23 mouse cellular contexts compared by ENCODE assay signal in genomic region chr17:85610393-85611115, GRCm38 (mm10). TPM values are rescaled to one million over a fixed set of nuclear protein-coding genes. Genes with fewer than 3 reads are reported as not detected.
DNase-seq lines count a peak whose midpoint lies in the region; ATAC-seq lines count a peak whose summit lies in the region.
"Had no signal": no experiment of that assay in that cellular context is flagged by ENCODE, and none has a peak within 500 bp of the region (broad histone marks: within the 10 kb centered on the region; RNA-seq: fewer than 3 reads in every experiment).

No protein-coding gene starts in this region.

- no peaks in the 10 kb centered on the region for H3K9me3 ChIP-seq in forebrain, embryonic 10.5 days
- H3K9me3 ChIP-seq in forebrain, embryonic 15.5 days = no peaks in the 10 kb centered on the region
- H3K9me3 ChIP-seq in midbrain, embryonic 11.5 days (ENCODE audit: control insufficient read depth, low read length) = no peaks in the 10 kb centered on the region
- no peaks in the 10 kb centered on the region for H3K9me3 ChIP-seq in midbrain, embryonic 10.5 days (replicated peaks)
- H3K9me3 ChIP-seq in forebrain, embryonic 14.5 days (replicated peaks; ENCODE audit: control insufficient read depth, low read length) = no peaks in the 10 kb centered on the region
- H3K9me3 ChIP-seq: embryonic facial prominence, embryonic 12.5 days; hindbrain, embryonic 13.5 days; kidney, embryonic 15.5 days; limb, embryonic 13.5 days; liver, embryonic 13.5 days; lung, embryonic 15.5 days had no signal

- 20% methylated on average over 11 of the region's 11 CpGs for WGBS in forebrain, embryonic 10.5 days
- WGBS in forebrain, embryonic 15.5 days = 42% methylated on average over 11 of the region's 11 CpGs
- WGBS in midbrain, embryonic 11.5 days = 12% methylated on average over 11 of the region's 11 CpGs
- WGBS in midbrain, embryonic 10.5 days = 8% methylated on average over 11 of the region's 11 CpGs
- 39% methylated on average over 11 of the region's 11 CpGs for WGBS in forebrain, embryonic 14.5 days

- ATAC-seq in forebrain, embryonic 15.5 days (replicated peaks) = no peak
- no peak for ATAC-seq in midbrain, embryonic 11.5 days (ENCODE audit: low FRiP score)
- no peak for ATAC-seq in forebrain, embryonic 14.5 days
- ATAC-seq: intestine, embryonic 16.5 days had no signal

- peak overlapping the region; percentile 40; the same call in 1 of the 2 replicates for H3K27ac ChIP-seq in forebrain, embryonic 10.5 days
- H3K27ac ChIP-seq in forebrain, embryonic 15.5 days (replicated peaks) = no peak overlapping the region
- H3K27ac ChIP-seq in midbrain, embryonic 11.5 days (ENCODE audit: low read depth, low read length) = no peak overlapping the region
- no peak overlapping the region for H3K27ac ChIP-seq in midbrain, embryonic 10.5 days (replicated peaks)
- no peak overlapping the region for H3K27ac ChIP-seq in forebrain, embryonic 14.5 days (ENCODE audit: low read depth, low read length)
- H3K27ac ChIP-seq: embryonic facial prominence, embryonic 12.5 days; hindbrain, embryonic 13.5 days; kidney, embryonic 15.5 days; limb, embryonic 13.5 days; liver, embryonic 13.5 days; lung, embryonic 15.5 days; stomach, postnatal 0 days had no signal

- no peak for DNase-seq in forebrain, embryonic 10.5 days (ENCODE audit: extremely low spot score, low spot score)
- DNase-seq in midbrain, embryonic 11.5 days (ENCODE audit: low spot score, missing footprints) = peak; percentile 94
- no peak for DNase-seq in midbrain, embryonic 10.5 days (ENCODE audit: low spot score)
- DNase-seq in forebrain, embryonic 14.5 days (ENCODE audit: low spot score) = no peak
- DNase-seq in retina, postnatal 1 day = peak; percentile 78
- no peak for DNase-seq in adrenal gland, adult 8-10 months
- no peak for DNase-seq in left cerebral cortex, adult 11 months (ENCODE audit: low spot score)
- DNase-seq: adrenal gland, postnatal 10 days; cerebellum, postnatal 10 days; gastrocnemius, postnatal 14 days; kidney, postnatal 4 days; liver, embryonic 13.5 days had no signal

- H3K4me3 ChIP-seq in forebrain, embryonic 10.5 days = 0 out of 2 replicates have a peak overlapping the region, but pooled peaks have one; percentile 8
- H3K4me3 ChIP-seq in forebrain, embryonic 15.5 days = no peak overlapping the region
- H3K4me3 ChIP-seq in midbrain, embryonic 11.5 days (ENCODE audit: low read depth, low read length) = no peak overlapping the region
- no peak overlapping the region for H3K4me3 ChIP-seq in midbrain, embryonic 10.5 days
- no peak overlapping the region for H3K4me3 ChIP-seq in forebrain, embryonic 14.5 days (ENCODE audit: low read depth, low read length)
- H3K4me3 ChIP-seq: embryonic facial prominence, embryonic 12.5 days; erythroblast, embryonic 14.5 days; hindbrain, embryonic 13.5 days; kidney, embryonic 15.5 days; limb, embryonic 13.5 days; liver, embryonic 13.5 days; lung, embryonic 15.5 days had no signal

- peaks cover 100% of the 10 kb centered on the region for H3K27me3 ChIP-seq in forebrain, embryonic 10.5 days (ENCODE audit: poor library complexity, severe bottlenecking)
- H3K27me3 ChIP-seq in forebrain, embryonic 15.5 days = peaks cover 89% of the 10 kb centered on the region
- H3K27me3 ChIP-seq in midbrain, embryonic 11.5 days (ENCODE audit: control insufficient read depth, insufficient read depth, low read length) = peaks cover 91% of the 10 kb centered on the region
- H3K27me3 ChIP-seq in midbrain, embryonic 10.5 days (ENCODE audit: low read depth, poor library complexity, severe bottlenecking) = peaks cover 100% of the 10 kb centered on the region
- peaks cover 84% of the 10 kb centered on the region for H3K27me3 ChIP-seq in forebrain, embryonic 14.5 days (replicated peaks; ENCODE audit: control insufficient read depth, insufficient read depth, low read length)

- no peak overlapping the region for H3K4me2 ChIP-seq in forebrain, embryonic 15.5 days (replicated peaks)
- no peak overlapping the region for H3K4me2 ChIP-seq in midbrain, embryonic 11.5 days
- H3K4me2 ChIP-seq in forebrain, embryonic 14.5 days (ENCODE audit: low read length) = 0 out of 2 replicates have a peak overlapping the region, but pooled peaks have one; percentile 4
- H3K4me2 ChIP-seq: embryonic facial prominence, embryonic 12.5 days; hindbrain, embryonic 13.5 days; kidney, embryonic 15.5 days; limb, embryonic 13.5 days; liver, embryonic 13.5 days; lung, embryonic 15.5 days had no signal

- peaks cover 90% of the 10 kb centered on the region for H3K4me1 ChIP-seq in forebrain, embryonic 10.5 days
- peaks cover 27% of the 10 kb centered on the region for H3K4me1 ChIP-seq in forebrain, embryonic 15.5 days
- H3K4me1 ChIP-seq in midbrain, embryonic 11.5 days (ENCODE audit: control insufficient read depth, insufficient read depth, low read length) = peaks cover 17% of the 10 kb centered on the region
- peaks cover 46% of the 10 kb centered on the region for H3K4me1 ChIP-seq in midbrain, embryonic 10.5 days
- H3K4me1 ChIP-seq in forebrain, embryonic 14.5 days (ENCODE audit: control insufficient read depth, insufficient read depth, low read length) = peaks cover 4% of the 10 kb centered on the region; the same call in 1 of the 2 replicates
- H3K4me1 ChIP-seq: liver, embryonic 13.5 days; lung, embryonic 15.5 days had no signal

- H3K9ac ChIP-seq in forebrain, embryonic 15.5 days (replicated peaks) = no peak overlapping the region
- H3K9ac ChIP-seq in midbrain, embryonic 11.5 days (ENCODE audit: low read length) = no peak overlapping the region
- no peak overlapping the region for H3K9ac ChIP-seq in forebrain, embryonic 14.5 days (ENCODE audit: low read length)
- H3K9ac ChIP-seq: embryonic facial prominence, embryonic 12.5 days; hindbrain, embryonic 13.5 days; kidney, embryonic 15.5 days; limb, embryonic 13.5 days; liver, embryonic 13.5 days; lung, embryonic 15.5 days had no signal

- peaks cover 7% of the 10 kb centered on the region; the same call in 1 of the 2 replicates for H3K36me3 ChIP-seq in forebrain, embryonic 10.5 days (replicated peaks)
- no peaks in the 10 kb centered on the region for H3K36me3 ChIP-seq in forebrain, embryonic 15.5 days
- H3K36me3 ChIP-seq in midbrain, embryonic 11.5 days (ENCODE audit: control insufficient read depth, insufficient read depth, low read length) = no peaks in the 10 kb centered on the region
- H3K36me3 ChIP-seq in midbrain, embryonic 10.5 days = no peaks in the 10 kb centered on the region
- H3K36me3 ChIP-seq in forebrain, embryonic 14.5 days (ENCODE audit: control insufficient read depth, insufficient read depth, low read length) = no peaks in the 10 kb centered on the region
- H3K36me3 ChIP-seq: embryonic facial prominence, embryonic 12.5 days; hindbrain, embryonic 13.5 days; kidney, embryonic 15.5 days; limb, embryonic 13.5 days; liver, embryonic 13.5 days; lung, embryonic 15.5 days had no signal

RNA-seq across cellular contexts. Expression of gene Six3, which starts 2.9 kb away (rescaled TPM):
- 13.1 and 15.5 TPM in 2 replicates for polyA plus RNA-seq in forebrain, embryonic 10.5 days (2016; fragmentation: Nextera tagmentation; extraction: Ambion mirVana)
- 18.0 and 21.7 TPM in 2 replicates for polyA plus RNA-seq in forebrain, embryonic 15.5 days (2015; fragmentation: Nextera tagmentation; extraction: Ambion mirVana)
- 6.7 and 10.7 TPM in 2 replicates for polyA plus RNA-seq in midbrain, embryonic 11.5 days (2014; fragmentation: Nextera tagmentation; extraction: Ambion mirVana)
- polyA plus RNA-seq in midbrain, embryonic 10.5 days (2016; fragmentation: Nextera tagmentation; extraction: Ambion mirVana) = 4.0 and 7.9 TPM in 2 replicates
- polyA plus RNA-seq in forebrain, embryonic 14.5 days (2014; fragmentation: Nextera tagmentation; extraction: Ambion mirVana) = 11.3 and 15.0 TPM in 2 replicates
- total RNA-seq in adrenal gland, adult 8-10 months (2022) = not detected
- total RNA-seq: adrenal gland, postnatal 10 days; gastrocnemius, postnatal 14 days had no signal
- polyA plus RNA-seq: erythroblast, embryonic 14.5 days; heart, postnatal 0 days; intestine, embryonic 16.5 days; kidney, embryonic 15.5 days; limb, embryonic 13.5 days; liver, embryonic 13.5 days; lung, embryonic 15.5 days; stomach, postnatal 0 days; urinary bladder, adult 2 months had no signal

Comparison
In these comparisons a context has a peak if more than half of its experiments do, and no peak if none do; other contexts are left out.
1. DNase-seq: peak in midbrain, embryonic 11.5 days (single experiment) and retina, postnatal 1 day (single experiment); none in forebrain, embryonic 10.5 days (single experiment), midbrain, embryonic 10.5 days (single experiment), forebrain, embryonic 14.5 days (single experiment), adrenal gland, adult 8-10 months (single experiment) and left cerebral cortex, adult 11 months (single experiment).